Mouse (Mus musculus): ENCODE measurements around the gene Osgin1. TPM values are rescaled to one million over a fixed set of nuclear protein-coding genes. Genes with fewer than 3 reads are reported as not detected.

Osgin1 gene
- polyA plus RNA-seq, 1 experiment from 2014 or later, result 0.74 TPM

DNA sequence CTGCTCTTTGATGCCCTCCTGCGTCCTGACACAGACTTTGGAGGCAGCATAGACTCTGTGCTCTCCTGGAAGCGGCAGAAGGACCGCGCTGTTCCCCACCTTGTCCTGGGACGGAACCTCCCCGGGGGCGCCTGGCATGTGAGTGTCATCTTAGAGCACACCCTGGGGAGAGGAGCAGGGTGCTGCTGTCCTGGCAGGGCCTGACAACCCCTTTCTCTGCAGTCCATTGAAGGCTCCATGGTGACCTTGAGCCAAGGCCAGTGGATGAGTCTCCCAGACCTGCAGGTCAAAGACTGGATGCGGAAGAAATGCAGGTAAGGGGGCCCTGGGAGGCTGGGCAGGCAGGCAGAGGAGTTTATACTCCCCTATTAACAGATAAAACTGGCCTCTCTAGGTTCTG lies 9.0 kb downstream of the Osgin1 start:
- no peak overlapping the region for H3K9ac ChIP-seq (ENCODE audit: low read length)
- H3K4me1 ChIP-seq (ENCODE audit: control insufficient read depth, insufficient read depth, low read length), result peaks cover 6% of the 10 kb centered on the region
- peaks cover 22% of the 10 kb centered on the region for H3K27me3 ChIP-seq (ENCODE audit: control insufficient read depth, insufficient read depth, low read length)
- H3K4me2 ChIP-seq (ENCODE audit: low read depth, low read length), result no peak overlapping the region
- no peaks in the 10 kb centered on the region for H3K9me3 ChIP-seq (replicated peaks; ENCODE audit: control insufficient read depth, low read length)
- no peak overlapping the region for H3K27ac ChIP-seq (ENCODE audit: low read length)
- WGBS, result 91% methylated on average over 8 of the region's 8 CpGs
- no peak for ATAC-seq (replicated peaks; ENCODE audit: extremely low read depth, insufficient read depth, low FRiP score)
- H3K4me3 ChIP-seq (ENCODE audit: low read length), result no peak overlapping the region
- H3K36me3 ChIP-seq (ENCODE audit: control insufficient read depth, insufficient read depth), result no peaks in the 10 kb centered on the region

DNA sequence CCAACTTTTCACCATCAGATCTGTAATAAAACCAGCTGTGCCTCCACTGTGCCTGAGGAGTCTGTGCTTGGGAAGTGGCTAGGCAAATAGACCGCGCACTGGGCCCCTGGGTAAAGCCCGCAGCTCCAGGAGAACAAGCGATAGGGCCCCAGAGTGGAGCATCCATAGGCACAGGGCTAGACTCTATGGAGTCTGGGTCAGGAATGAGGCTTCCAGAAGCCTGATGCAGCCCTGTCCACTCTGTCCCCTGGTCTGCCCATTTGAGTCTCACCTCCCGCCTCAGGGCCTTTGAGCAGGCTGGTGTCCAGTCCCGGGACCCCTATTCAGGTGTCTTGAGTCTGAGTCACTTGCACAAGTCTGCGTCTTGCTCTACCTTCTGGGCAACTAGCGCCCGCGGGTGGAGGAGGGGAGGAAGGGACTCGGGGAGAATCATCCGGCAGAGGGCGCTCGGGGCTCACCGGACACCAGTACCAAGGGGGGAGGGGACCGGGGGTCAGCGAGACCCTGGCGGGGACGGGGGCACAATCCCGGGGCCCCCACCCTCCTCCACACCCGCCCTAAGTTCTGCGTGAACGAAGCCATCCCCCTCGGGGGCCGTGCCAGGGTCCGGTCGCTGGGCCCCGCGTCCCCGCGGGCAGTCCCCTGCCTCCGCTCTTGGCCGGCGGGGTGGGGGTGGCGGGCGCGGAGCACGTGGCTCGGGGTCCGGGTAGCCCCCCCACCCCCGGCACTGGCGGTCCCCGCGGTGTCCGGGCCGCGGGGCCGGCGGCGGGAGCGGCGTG lies 12.5 kb downstream of the Osgin1 start, which contains the start of gene Necab2:
Necab2 (plus strand) TSS at position 509 of the 779 bp plus-strand sequence.
- Histone ChIP-seq H3K4me3 (ENCODE audit: low read length) (peak within 1 kb of the TSS; percentile 67), H3K27ac (ENCODE audit: low read length) (no peak within 1 kb of the TSS), H3K4me1 (ENCODE audit: control insufficient read depth, insufficient read depth, low read length) (peaks cover 2% of the 10 kb centered on the region; the same call in 1 of the 2 replicates), H3K36me3 (ENCODE audit: control insufficient read depth, insufficient read depth) (no peaks in the 10 kb centered on the region), H3K4me2 (ENCODE audit: low read depth, low read length) (peak within 1 kb of the TSS; percentile 99), H3K9ac (ENCODE audit: low read length) (peak within 1 kb of the TSS; percentile 70), H3K9me3 (replicated peaks; ENCODE audit: control insufficient read depth, low read length) (no peaks in the 10 kb centered on the region), H3K27me3 (ENCODE audit: control insufficient read depth, insufficient read depth, low read length) (peaks cover 47% of the 10 kb centered on the region)
- peak; percentile 23; the same call in 1 of the 2 replicates for ATAC-seq (replicated peaks; ENCODE audit: extremely low read depth, insufficient read depth, low FRiP score)
- WGBS, result 2% methylated on average over 38 of the region's 52 CpGs

DNA sequence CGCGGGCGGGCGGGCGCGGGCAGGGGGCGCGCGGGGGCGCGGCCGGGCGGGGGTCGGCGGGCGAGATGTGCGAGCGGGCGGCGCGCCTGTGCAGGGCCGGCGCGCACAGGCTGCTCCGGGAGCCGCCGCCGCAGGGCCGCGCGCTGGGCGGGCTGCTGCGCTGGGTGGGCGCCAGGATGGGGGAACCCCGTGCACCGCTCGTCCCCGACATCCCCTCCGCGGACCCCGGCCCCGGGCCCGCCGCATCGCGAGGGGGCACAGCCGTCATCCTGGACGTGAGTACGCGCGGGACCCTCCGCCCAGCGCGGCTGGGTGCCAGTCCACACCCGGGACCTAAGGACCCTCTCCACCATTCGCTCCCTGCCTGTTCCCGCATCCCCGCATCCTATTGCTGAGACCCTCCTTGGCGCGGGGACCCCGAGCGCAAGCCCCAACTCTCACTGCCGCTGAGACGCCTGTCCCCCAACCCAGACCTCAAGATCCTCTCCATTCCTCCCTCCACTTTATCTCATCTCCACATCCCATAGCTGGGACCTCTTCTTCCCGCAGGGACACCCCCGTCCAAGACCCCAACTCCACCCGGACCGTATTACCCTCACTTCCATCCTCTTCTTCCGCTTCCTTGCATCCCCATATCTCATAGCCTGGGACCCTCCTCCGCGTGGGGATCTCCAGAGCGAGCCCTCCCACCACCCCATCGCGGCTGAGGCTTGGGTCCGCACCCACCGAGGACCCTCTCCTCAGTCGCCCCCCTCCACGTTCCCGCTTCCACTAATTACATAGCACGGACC lies 13.3 kb downstream of the Osgin1 start:
- Histone ChIP-seq H3K9ac (ENCODE audit: low read length) (peak overlapping the region; percentile 70), H3K27ac (ENCODE audit: low read length) (no peak overlapping the region), H3K4me2 (ENCODE audit: low read depth, low read length) (peak overlapping the region; percentile 99), H3K4me1 (ENCODE audit: control insufficient read depth, insufficient read depth, low read length) (peaks cover 2% of the 10 kb centered on the region; the same call in 1 of the 2 replicates), H3K36me3 (ENCODE audit: control insufficient read depth, insufficient read depth) (no peaks in the 10 kb centered on the region), H3K9me3 (replicated peaks; ENCODE audit: control insufficient read depth, low read length) (no peaks in the 10 kb centered on the region), H3K27me3 (ENCODE audit: control insufficient read depth, insufficient read depth, low read length) (peaks cover 47% of the 10 kb centered on the region), H3K4me3 (ENCODE audit: low read length) (peak overlapping the region; percentile 67)
- 1% methylated on average over 52 of the region's 80 CpGs for WGBS
- ATAC-seq (replicated peaks; ENCODE audit: extremely low read depth, insufficient read depth, low FRiP score), result no peak

DNA sequence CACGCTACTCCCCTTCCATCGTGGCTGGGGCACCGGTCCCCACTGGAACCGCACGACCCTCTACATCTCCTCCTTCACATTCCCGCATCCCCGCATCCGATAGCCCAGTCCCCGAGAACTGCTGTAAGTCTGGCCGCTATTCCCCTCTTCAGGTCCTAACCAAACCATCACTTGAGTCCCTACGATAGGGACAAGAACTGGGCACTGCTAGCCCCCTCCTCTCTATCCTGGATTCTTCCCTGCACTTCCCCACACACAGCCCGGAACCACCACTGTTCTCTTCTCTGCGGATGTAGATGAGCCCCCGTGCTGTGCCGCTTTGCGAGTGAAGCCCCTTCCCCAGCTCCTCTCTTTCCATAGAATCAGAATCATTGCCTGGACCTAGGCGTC lies 13.9 kb downstream of the Osgin1 start:
- Histone ChIP-seq H3K27ac (ENCODE audit: low read length) (no peak overlapping the region), H3K9ac (ENCODE audit: low read length) (no peak overlapping the region), H3K36me3 (ENCODE audit: control insufficient read depth, insufficient read depth) (no peaks in the 10 kb centered on the region), H3K4me1 (ENCODE audit: control insufficient read depth, insufficient read depth, low read length) (peaks cover 2% of the 10 kb centered on the region; the same call in 1 of the 2 replicates), H3K9me3 (replicated peaks; ENCODE audit: control insufficient read depth, low read length) (no peaks in the 10 kb centered on the region), H3K4me2 (ENCODE audit: low read depth, low read length) (no peak overlapping the region), H3K4me3 (ENCODE audit: low read length) (no peak overlapping the region), H3K27me3 (ENCODE audit: control insufficient read depth, insufficient read depth, low read length) (peaks cover 47% of the 10 kb centered on the region)
- 7% methylated on average over 17 of the region's 17 CpGs for WGBS
- ATAC-seq (replicated peaks; ENCODE audit: extremely low read depth, insufficient read depth, low FRiP score), result no peak

DNA sequence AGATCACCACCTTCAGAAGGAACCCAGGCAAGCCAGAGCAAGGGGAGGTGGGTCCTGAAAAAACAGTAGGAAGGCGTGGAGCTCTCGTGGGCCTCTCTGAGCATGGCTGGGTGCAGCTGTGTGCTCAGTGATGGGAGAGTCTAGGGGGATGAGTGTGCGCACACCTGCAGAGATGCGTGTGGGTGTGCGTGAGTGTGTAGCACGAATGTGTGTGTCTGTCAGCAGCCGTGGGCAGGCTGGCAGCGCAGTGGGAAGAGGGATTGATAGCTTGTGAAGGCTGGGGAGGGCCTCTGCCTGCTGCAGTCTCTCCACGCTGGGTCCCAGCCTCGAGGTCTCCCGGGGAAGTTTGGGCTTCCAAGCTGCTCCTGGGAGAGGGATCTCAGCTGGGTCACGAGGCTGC lies 15.7 kb downstream of the Osgin1 start:
- Histone ChIP-seq H3K27me3 (ENCODE audit: control insufficient read depth, insufficient read depth, low read length) (peaks cover 47% of the 10 kb centered on the region), H3K4me3 (ENCODE audit: low read length) (no peak overlapping the region), H3K36me3 (ENCODE audit: control insufficient read depth, insufficient read depth) (no peaks in the 10 kb centered on the region), H3K4me2 (ENCODE audit: low read depth, low read length) (no peak overlapping the region), H3K4me1 (ENCODE audit: control insufficient read depth, insufficient read depth, low read length) (peaks cover 2% of the 10 kb centered on the region; the same call in 1 of the 2 replicates), H3K9me3 (replicated peaks; ENCODE audit: control insufficient read depth, low read length) (no peaks in the 10 kb centered on the region), H3K27ac (ENCODE audit: low read length) (no peak overlapping the region), H3K9ac (ENCODE audit: low read length) (no peak overlapping the region)
- WGBS, result 69% methylated on average over 12 of the region's 12 CpGs
- ATAC-seq (replicated peaks; ENCODE audit: extremely low read depth, insufficient read depth, low FRiP score), result no peak

DNA sequence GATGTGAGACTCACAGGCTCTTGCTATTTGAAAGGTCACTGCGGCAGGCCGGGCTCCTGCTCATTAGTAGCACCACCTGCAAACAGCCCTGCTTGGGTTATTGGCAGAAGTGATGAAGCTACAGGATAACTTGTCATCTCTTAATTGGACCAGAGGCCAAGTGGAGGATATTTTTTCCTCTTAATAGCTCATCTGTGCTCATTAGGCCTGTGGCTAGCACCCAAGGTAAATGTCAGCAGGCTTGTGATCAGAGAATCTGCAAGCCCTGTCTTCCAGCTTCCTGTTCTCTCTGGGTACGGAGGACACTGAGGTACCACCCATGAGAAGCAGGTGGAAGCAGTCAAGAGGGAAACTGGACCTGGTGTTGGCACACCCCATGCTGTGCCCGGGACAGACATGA lies 17.2 kb downstream of the Osgin1 start:
- Histone ChIP-seq H3K27me3 (ENCODE audit: control insufficient read depth, insufficient read depth, low read length) (peaks cover 36% of the 10 kb centered on the region), H3K9ac (ENCODE audit: low read length) (no peak overlapping the region), H3K36me3 (ENCODE audit: control insufficient read depth, insufficient read depth) (no peaks in the 10 kb centered on the region), H3K4me2 (ENCODE audit: low read depth, low read length) (no peak overlapping the region), H3K27ac (ENCODE audit: low read length) (no peak overlapping the region), H3K4me3 (ENCODE audit: low read length) (no peak overlapping the region), H3K4me1 (ENCODE audit: control insufficient read depth, insufficient read depth, low read length) (peaks cover 10% of the 10 kb centered on the region), H3K9me3 (replicated peaks; ENCODE audit: control insufficient read depth, low read length) (no peaks in the 10 kb centered on the region)
- ATAC-seq (replicated peaks; ENCODE audit: extremely low read depth, insufficient read depth, low FRiP score), result no peak
- 89% methylated on average over 4 of the region's 4 CpGs for whole genome bisulfite sequencing

DNA sequence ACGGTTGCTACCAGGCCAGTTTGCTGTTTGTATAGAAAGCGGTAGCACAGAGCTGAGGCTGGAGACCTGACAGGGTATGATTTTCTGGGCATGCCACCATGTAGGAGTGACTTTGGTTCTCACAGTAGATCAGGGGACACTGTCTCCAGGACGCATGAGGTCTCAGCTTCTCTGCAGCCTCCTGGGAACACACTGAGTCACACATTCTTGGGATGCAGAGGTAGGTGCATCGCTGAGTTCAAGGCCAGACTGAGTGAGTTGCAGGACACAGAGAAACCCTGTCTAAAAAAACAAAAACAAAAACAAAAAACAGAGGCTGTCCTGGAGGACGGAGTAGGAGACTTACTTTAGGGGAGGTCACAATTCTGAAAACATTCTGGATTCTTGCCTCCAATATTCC lies 19.0 kb downstream of the Osgin1 start:
- WGBS, result 81% methylated on average over 5 of the region's 5 CpGs
- Histone ChIP-seq H3K36me3 (ENCODE audit: control insufficient read depth, insufficient read depth) (no peaks in the 10 kb centered on the region), H3K4me2 (ENCODE audit: low read depth, low read length) (no peak overlapping the region), H3K4me1 (ENCODE audit: control insufficient read depth, insufficient read depth, low read length) (peaks cover 10% of the 10 kb centered on the region), H3K9me3 (replicated peaks; ENCODE audit: control insufficient read depth, low read length) (no peaks in the 10 kb centered on the region), H3K9ac (ENCODE audit: low read length) (no peak overlapping the region), H3K27ac (ENCODE audit: low read length) (no peak overlapping the region), H3K4me3 (ENCODE audit: low read length) (no peak overlapping the region), H3K27me3 (ENCODE audit: control insufficient read depth, insufficient read depth, low read length) (peaks cover 26% of the 10 kb centered on the region)
- no peak for ATAC-seq (replicated peaks; ENCODE audit: extremely low read depth, insufficient read depth, low FRiP score)

DNA sequence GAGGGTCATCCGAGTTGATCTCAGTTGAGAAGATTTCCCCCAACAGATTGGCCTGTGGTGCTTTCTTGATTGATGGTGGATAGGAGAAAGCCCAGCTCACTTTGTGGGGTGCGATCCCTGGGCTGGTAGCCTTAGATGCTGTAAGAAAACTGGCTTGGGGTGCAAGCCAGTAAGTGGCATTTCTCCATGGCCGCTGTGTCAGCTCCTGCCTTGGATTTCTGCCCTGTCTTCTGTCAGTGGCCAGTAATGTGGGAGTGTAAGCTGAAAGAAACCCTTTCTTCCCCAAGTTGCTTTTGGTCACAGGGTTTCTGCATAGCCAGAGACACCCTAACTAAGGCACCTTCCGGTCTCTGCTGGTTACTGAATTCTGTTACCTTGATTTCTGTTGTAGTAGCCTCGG lies 22.1 kb downstream of the Osgin1 start:
- Histone ChIP-seq H3K27ac (ENCODE audit: low read length) (no peak overlapping the region), H3K9me3 (replicated peaks; ENCODE audit: control insufficient read depth, low read length) (no peaks in the 10 kb centered on the region), H3K36me3 (ENCODE audit: control insufficient read depth, insufficient read depth) (no peaks in the 10 kb centered on the region), H3K4me1 (ENCODE audit: control insufficient read depth, insufficient read depth, low read length) (peaks cover 18% of the 10 kb centered on the region), H3K9ac (ENCODE audit: low read length) (no peak overlapping the region), H3K27me3 (ENCODE audit: control insufficient read depth, insufficient read depth, low read length) (0 out of 2 replicates have a peak, but pooled peaks cover 3% of the 10 kb centered on the region), H3K4me2 (ENCODE audit: low read depth, low read length) (no peak overlapping the region), H3K4me3 (ENCODE audit: low read length) (no peak overlapping the region)
- ATAC-seq (replicated peaks; ENCODE audit: extremely low read depth, insufficient read depth, low FRiP score), result no peak
- 71% methylated on average over 5 of the region's 5 CpGs for WGBS

DNA sequence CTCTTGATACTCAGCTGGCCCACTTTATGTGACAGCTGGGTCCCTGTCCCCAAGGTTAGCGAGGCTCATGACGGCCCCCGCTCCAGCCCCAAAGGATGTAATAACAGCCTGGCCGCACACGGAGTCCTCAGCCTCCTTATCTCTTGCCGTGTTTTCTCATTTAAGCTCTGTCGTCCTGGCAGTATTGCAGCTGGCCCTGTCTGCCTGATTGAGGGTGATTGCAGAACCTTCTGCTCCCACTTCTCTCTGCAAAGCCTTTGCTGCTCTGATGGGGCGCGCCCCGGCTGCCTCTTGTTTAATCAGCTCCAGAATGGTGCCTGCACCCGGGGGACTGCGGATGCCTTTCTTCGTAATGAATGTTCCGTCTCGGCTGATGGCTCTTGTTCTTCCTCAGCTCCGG lies 25.8 kb downstream of the Osgin1 start:
- H3K9ac ChIP-seq (ENCODE audit: low read length), result no peak overlapping the region

More for the DNA sequence above, 25.8 kb downstream of the Osgin1 start:
- no peak overlapping the region for H3K27ac ChIP-seq (ENCODE audit: low read length)
- H3K4me2 ChIP-seq (ENCODE audit: low read depth, low read length), result peak overlapping the region; percentile 50
- ATAC-seq (replicated peaks; ENCODE audit: extremely low read depth, insufficient read depth, low FRiP score), result no peak
- H3K4me1 ChIP-seq (ENCODE audit: control insufficient read depth, insufficient read depth, low read length), result peaks cover 18% of the 10 kb centered on the region
- H3K4me3 ChIP-seq (ENCODE audit: low read length), result no peak overlapping the region
- H3K36me3 ChIP-seq (ENCODE audit: control insufficient read depth, insufficient read depth), result no peaks in the 10 kb centered on the region
- 24% methylated on average over 16 of the region's 16 CpGs for WGBS
- no peaks in the 10 kb centered on the region for H3K27me3 ChIP-seq (ENCODE audit: control insufficient read depth, insufficient read depth, low read length)
- H3K9me3 ChIP-seq (replicated peaks; ENCODE audit: control insufficient read depth, low read length), result no peaks in the 10 kb centered on the region
